Mouse (Mus musculus) myocyte (in vitro differentiated cells): ENCODE measurements around the gene Gm21992. TPM values are rescaled to one million over a fixed set of nuclear protein-coding genes. Genes with fewer than 3 reads are reported as not detected.

ENCODE experiments used
- H3K27me3 ChIP-seq: one replicate; pipeline ENCODE4 v1.6.1; 2011; ENCODE audit not compliant: control insufficient read depth, insufficient read depth, insufficient read length
- H3K36me3 ChIP-seq: one replicate; pipeline ENCODE4 v1.6.1; 2011; ENCODE audit not compliant: control insufficient read depth, insufficient read depth
- H3K4me2 ChIP-seq: one replicate; pipeline ENCODE4 v1.6.1; 2011; ENCODE audit warnings: low read depth, control low read depth
- H3K4me3 ChIP-seq: one replicate; pipeline ENCODE4 v1.5.1; 2011; ENCODE audit warnings: mild to moderate bottlenecking, control low read depth, moderate library complexity
- H3K79me2 ChIP-seq: one replicate; pipeline ENCODE4 v1.6.1; 2011; ENCODE audit not compliant: control insufficient read depth, insufficient read depth
- H3ac ChIP-seq: one replicate; pipeline ENCODE4 v1.6.1; 2011; ENCODE audit not compliant: control insufficient read depth, insufficient read length
- CEBPB ChIP-seq: IDR thresholded peaks from 2 replicates; pipeline ENCODE4 v1.6.1; 2011; ENCODE audit warnings: mild to moderate bottlenecking, moderate library complexity; ENCODE audit not compliant: poor library complexity, insufficient read depth, severe bottlenecking
- E2F4 ChIP-seq: IDR thresholded peaks from one replicate; pipeline ENCODE4 v1.6.1; 2011; ENCODE audit warnings: mild to moderate bottlenecking, control low read depth, moderate library complexity; ENCODE audit not compliant: insufficient read depth
- MAX ChIP-seq: IDR thresholded peaks from one replicate; pipeline ENCODE4 v1.6.1; 2011; ENCODE audit warnings: low read depth, mild to moderate bottlenecking, control low read depth
- MYOD1 ChIP-seq, 3 experiments: IDR thresholded peaks; one replicate each; pipeline ENCODE4 v1.6.1; 2011; ENCODE audit warnings: control low read depth in 2 of 3, low read depth in 2 of 3, mild to moderate bottlenecking in 2 of 3, moderate library complexity in 1 of 3; ENCODE audit not compliant: insufficient read length in 2 of 3, control insufficient read depth in 1 of 3
- MYOG ChIP-seq, 3 experiments: IDR thresholded peaks; one replicate each; pipeline ENCODE4 v1.6.1; 2011; ENCODE audit warnings: control low read depth in 2 of 3, low read depth in 2 of 3, mild to moderate bottlenecking in 2 of 3; ENCODE audit not compliant: insufficient read length in 2 of 3, control insufficient read depth in 1 of 3, insufficient read depth in 1 of 3
- POLR2A ChIP-seq: IDR thresholded peaks from one replicate; pipeline ENCODE4 v1.6.1; 2011; ENCODE audit warnings: low read depth, mild to moderate bottlenecking, control low read depth, moderate library complexity; ENCODE audit not compliant: insufficient read length
- POLR2AphosphoS2 ChIP-seq: IDR thresholded peaks from one replicate; pipeline ENCODE4 v1.6.1; 2011; ENCODE audit warnings: low read depth, control low read depth; ENCODE audit not compliant: insufficient read length
- REST ChIP-seq: IDR thresholded peaks from one replicate; pipeline ENCODE4 v1.6.1; 2011; ENCODE audit warnings: mild to moderate bottlenecking, control low read depth, moderate library complexity; ENCODE audit not compliant: insufficient read depth, insufficient read length
- SRF ChIP-seq: IDR thresholded peaks from one replicate; pipeline ENCODE4 v1.6.1; 2011; ENCODE audit warnings: low read depth; ENCODE audit not compliant: control insufficient read depth, insufficient read length
- TCF12 ChIP-seq: IDR thresholded peaks from one replicate; pipeline ENCODE4 v1.6.1; 2011; ENCODE audit warnings: mild to moderate bottlenecking, control low read depth; ENCODE audit not compliant: poor library complexity, insufficient read depth, severe bottlenecking
- TCF3 ChIP-seq: IDR thresholded peaks from one replicate; pipeline ENCODE4 v1.6.1; 2011; ENCODE audit warnings: low read depth, control low read depth; ENCODE audit not compliant: insufficient read length
- USF1 ChIP-seq: IDR thresholded peaks from one replicate; pipeline ENCODE4 v1.6.1; 2011; ENCODE audit warnings: low read depth, mild to moderate bottlenecking, control low read depth, moderate library complexity
- polyA plus RNA-seq: library from polyadenylated mRNA; unstranded; fragments of >200 nt; fragmentation: generic; extraction: Trizol; gene quantifications from one replicate; pipeline ENCODE4 v1.2.1, GENCODE M21; 2012; ENCODE audit warnings: missing spikeins

Gene Gm21992
- polyA plus RNA-seq, 1 experiment, result 8.1 TPM

DNA sequence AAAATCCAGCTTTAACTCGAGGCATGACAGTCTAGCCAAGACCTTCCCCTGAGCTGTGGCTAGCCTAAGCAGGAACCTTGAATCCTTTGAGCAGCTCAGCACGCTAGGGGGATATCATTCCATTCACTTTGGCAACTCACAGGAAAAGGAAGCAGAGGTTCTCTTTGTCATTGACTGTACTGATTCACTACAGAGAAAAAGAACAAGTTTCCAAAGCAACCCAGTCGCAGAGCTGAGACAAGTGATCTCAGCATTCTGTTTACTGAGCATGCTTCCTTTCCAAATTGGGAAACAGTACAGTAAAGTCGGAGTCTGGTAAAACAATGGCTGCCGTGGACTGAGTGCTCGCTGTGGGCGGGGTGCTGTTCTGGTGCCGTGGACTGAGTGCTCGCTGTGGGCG is 102.6 kb downstream of the Gm21992 start:
- no peaks in the 10 kb centered on the region for H3K36me3 ChIP-seq
- H3K27me3 ChIP-seq, result peaks cover 19% of the 10 kb centered on the region
- no peak overlapping the region for H3ac ChIP-seq
- H3K79me2 ChIP-seq, result no peaks in the 10 kb centered on the region
- TF ChIP-seq MYOD1 (IDR thresholded peaks at IDR 0.05; ENCODE audit: control insufficient read depth in 1 of 3, insufficient read length in 2 of 3, low read depth in 2 of 3) (no peak), MYOG (IDR thresholded peaks at IDR 0.05; ENCODE audit: control insufficient read depth in 1 of 3, insufficient read depth in 1 of 3, insufficient read length in 2 of 3, low read depth in 2 of 3) (no peak), POLR2AphosphoS2 (no peak), SRF (no peak), CEBPB (no peak), USF1 (no peak), TCF3 (no peak), E2F4 (no peak), MAX (no peak), POLR2A (no peak), REST (no peak), TCF12 (no peak)
- no peak overlapping the region for H3K4me3 ChIP-seq
- H3K4me2 ChIP-seq, result no peak overlapping the region

DNA sequence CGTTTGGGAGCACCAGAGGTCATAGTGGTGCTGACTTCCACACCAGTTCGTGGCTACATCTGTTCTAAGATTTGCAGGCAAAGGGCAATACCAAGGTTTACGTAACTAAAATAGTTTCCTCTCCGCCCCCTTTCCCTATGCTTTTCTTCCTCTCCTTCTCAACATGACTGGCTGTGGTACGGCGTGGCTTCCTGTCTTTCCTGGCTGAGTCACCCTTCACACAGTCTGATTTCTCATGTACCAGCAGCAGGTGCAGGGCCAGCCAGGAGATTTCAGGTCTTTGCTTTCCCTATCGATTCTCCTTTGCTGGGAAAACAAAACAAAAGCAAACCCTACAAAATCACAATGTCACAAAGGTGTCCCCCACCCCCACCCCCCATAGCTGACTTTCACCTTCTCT is 110.2 kb downstream of the Gm21992 start:
- Histone ChIP-seq H3K4me3 (no peak overlapping the region), H3K79me2 (no peaks in the 10 kb centered on the region), H3K4me2 (peak overlapping the region; percentile 47), H3K27me3 (no peaks in the 10 kb centered on the region), H3K36me3 (no peaks in the 10 kb centered on the region), H3ac (no peak overlapping the region)
- TF ChIP-seq MYOD1 (IDR thresholded peaks at IDR 0.05; ENCODE audit: control insufficient read depth in 1 of 3, insufficient read length in 2 of 3, low read depth in 2 of 3) (peak in 1 of 3 experiments; percentile 57), POLR2AphosphoS2 (no peak)

DNA sequence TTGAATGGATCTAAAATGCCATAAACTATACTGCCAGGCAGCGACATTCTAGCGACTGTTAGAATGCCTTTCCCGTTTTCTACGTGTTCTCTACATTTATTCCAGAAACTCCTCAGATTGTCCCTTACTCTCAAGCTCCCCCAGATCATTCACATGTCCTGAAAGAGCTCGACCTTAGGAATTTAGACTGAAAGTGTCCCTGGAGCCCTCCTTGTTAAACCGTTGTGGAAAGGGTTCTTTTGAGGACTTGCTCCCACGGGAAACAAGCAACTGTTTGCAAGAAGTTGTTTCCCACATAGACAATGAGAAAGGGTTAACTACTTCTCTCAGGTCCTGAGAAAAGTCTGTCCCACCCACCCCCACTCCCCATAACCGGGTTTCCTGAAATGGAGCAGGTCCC is 110.8 kb downstream of the Gm21992 start:
- TF ChIP-seq POLR2AphosphoS2 (no peak), TCF3 (no peak), POLR2A (no peak), MYOG (IDR thresholded peaks at IDR 0.05; ENCODE audit: control insufficient read depth in 1 of 3, insufficient read depth in 1 of 3, insufficient read length in 2 of 3, low read depth in 2 of 3) (no peak), E2F4 (no peak), SRF (no peak), MAX (no peak), MYOD1 (IDR thresholded peaks at IDR 0.05; ENCODE audit: control insufficient read depth in 1 of 3, insufficient read length in 2 of 3, low read depth in 2 of 3) (no peak), REST (no peak), CEBPB (no peak), TCF12 (no peak), USF1 (no peak)
- Histone ChIP-seq H3K27me3 (no peaks in the 10 kb centered on the region), H3ac (no peak overlapping the region), H3K4me3 (no peak overlapping the region), H3K79me2 (no peaks in the 10 kb centered on the region), H3K4me2 (no peak overlapping the region), H3K36me3 (no peaks in the 10 kb centered on the region)

DNA sequence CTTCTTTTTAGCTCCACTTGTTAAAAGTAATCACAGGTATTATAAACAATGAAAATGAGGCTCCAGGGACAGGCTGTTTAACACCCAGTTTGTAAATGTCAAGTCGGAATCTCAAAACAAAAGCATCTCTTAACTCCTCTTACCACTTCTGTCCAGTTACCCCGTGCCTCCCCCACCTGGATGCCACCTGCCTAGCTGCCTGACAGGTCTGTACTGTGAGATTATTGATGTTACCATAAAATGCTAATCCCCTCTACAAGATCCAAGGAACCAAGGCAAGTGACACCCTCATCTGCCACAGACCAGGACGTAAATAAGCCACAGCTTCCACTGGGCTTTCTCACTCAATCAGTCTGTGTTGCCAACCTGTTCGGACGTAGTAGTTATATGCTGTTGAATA is 111.6 kb downstream of the Gm21992 start:
- no peak overlapping the region for H3K4me3 ChIP-seq
- no peaks in the 10 kb centered on the region for H3K27me3 ChIP-seq
- H3K4me2 ChIP-seq, result no peak overlapping the region
- no peak overlapping the region for H3ac ChIP-seq
- TF ChIP-seq MAX (no peak), POLR2A (no peak), TCF12 (no peak), TCF3 (no peak), REST (no peak), E2F4 (no peak), MYOD1 (IDR thresholded peaks at IDR 0.05; ENCODE audit: control insufficient read depth in 1 of 3, insufficient read length in 2 of 3, low read depth in 2 of 3) (no peak), CEBPB (no peak)
- H3K36me3 ChIP-seq, result no peaks in the 10 kb centered on the region
- no peaks in the 10 kb centered on the region for H3K79me2 ChIP-seq

DNA sequence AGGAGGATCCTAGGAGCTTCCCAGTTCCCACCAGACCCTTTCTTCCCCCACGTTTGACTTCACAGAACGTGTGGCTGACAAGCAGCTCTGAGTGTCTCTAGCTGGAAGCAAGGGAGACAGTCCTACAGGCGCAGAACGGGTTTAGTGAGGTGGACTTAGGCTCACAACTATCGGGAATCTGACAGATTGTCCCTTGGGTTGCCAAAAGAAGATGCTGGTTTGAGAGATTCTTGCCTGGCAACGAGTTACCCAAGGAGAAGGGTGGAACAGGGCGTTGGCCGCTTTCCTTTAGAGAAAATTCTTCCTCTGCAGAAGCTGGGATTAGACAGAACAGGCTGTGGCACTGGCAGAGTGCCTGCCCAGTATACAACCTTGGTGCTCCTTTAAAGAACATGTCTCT is 112.6 kb downstream of the Gm21992 start:
- H3K4me3 ChIP-seq, result peak overlapping the region; percentile 22
- no peaks in the 10 kb centered on the region for H3K27me3 ChIP-seq

More for the DNA sequence above, 112.6 kb downstream of the Gm21992 start:
- Histone ChIP-seq H3K36me3 (no peaks in the 10 kb centered on the region), H3ac (no peak overlapping the region), H3K4me2 (peak overlapping the region; percentile 89), H3K79me2 (no peaks in the 10 kb centered on the region)
- TF ChIP-seq USF1, result no peak
- TF ChIP-seq TCF12, result no peak
- no peak for TF ChIP-seq REST
- TF ChIP-seq E2F4, result no peak
- TF ChIP-seq MYOD1 (IDR thresholded peaks at IDR 0.05; ENCODE audit: control insufficient read depth in 1 of 3, insufficient read length in 2 of 3, low read depth in 2 of 3), result no peak
- no peak for TF ChIP-seq CEBPB
- no peak for TF ChIP-seq POLR2AphosphoS2
- TF ChIP-seq SRF, result no peak
- TF ChIP-seq POLR2A, result no peak
- no peak for TF ChIP-seq MYOG (IDR thresholded peaks at IDR 0.05; ENCODE audit: control insufficient read depth in 1 of 3, insufficient read depth in 1 of 3, insufficient read length in 2 of 3, low read depth in 2 of 3)
- TF ChIP-seq MAX, result no peak
- no peak for TF ChIP-seq TCF3
